In the genomic region with DNA sequence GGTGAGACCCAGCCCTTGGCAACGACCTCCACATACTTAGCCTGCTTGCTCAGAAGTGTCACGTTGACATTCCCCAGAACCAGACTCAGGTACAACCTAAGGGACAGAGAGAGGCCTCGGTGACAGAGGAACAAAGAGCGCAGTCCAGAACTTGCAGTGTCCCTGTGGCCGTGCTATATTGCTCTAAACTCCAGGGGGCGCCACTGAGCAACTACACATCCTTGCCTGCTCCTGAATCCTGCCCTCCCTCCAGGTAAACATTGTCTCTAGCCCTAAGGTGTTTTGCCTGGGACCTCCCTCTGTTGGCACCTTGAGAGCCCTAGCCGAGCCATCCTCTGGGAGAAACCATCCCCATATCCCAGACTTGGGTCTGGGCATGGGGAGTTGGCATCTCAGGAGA, we compare ENCODE assay signal across 14 mouse cellular contexts. TPM values are rescaled to one million over a fixed set of nuclear protein-coding genes. Genes with fewer than 3 reads are reported as not detected.
DNase-seq lines count a peak whose midpoint lies in the region; TF ChIP-seq lines count a peak whose summit lies in the region.
"Had no signal": no experiment of that assay in that cellular context is flagged by ENCODE, and none has a peak within 500 bp of the region (broad histone marks: within the 10 kb centered on the region; RNA-seq: fewer than 3 reads in every experiment).

No protein-coding gene starts in this region.

- TF ChIP-seq CTCF in lung, adult 2 months (IDR thresholded peaks at IDR 0.05; ENCODE audit: insufficient read depth, low read length) = peak; percentile 61
- peak; percentile 59; the same call in 1 of the 2 replicates for TF ChIP-seq CTCF in bone marrow, adult 2 months (IDR thresholded peaks at IDR 0.05; ENCODE audit: control insufficient read depth, insufficient read depth, low read length)
- TF ChIP-seq CTCF in olfactory bulb, adult 2 months (IDR thresholded peaks at IDR 0.05; ENCODE audit: insufficient read depth, low read depth, low read length) = peak; percentile 46; the same call in 1 of the 2 replicates

- TF ChIP-seq POLR2A in lung, adult 2 months (IDR thresholded peaks at IDR 0.05; ENCODE audit: borderline replicate concordance, extremely low read depth, low read depth, low read length) = no peak
- TF ChIP-seq POLR2A in bone marrow, adult 2 months (IDR thresholded peaks at IDR 0.05; ENCODE audit: borderline replicate concordance, control insufficient read depth, low read depth, low read length) = no peak
- no peak for TF ChIP-seq POLR2A in olfactory bulb, adult 2 months (IDR thresholded peaks at IDR 0.05; ENCODE audit: insufficient read depth, low read depth, low read length)

- DNase-seq in embryo, embryonic 10.5 days (ENCODE audit: low spot score) = peak; percentile 18
- DNase-seq in embryo, embryonic 11 days = no peak
- DNase-seq in lung, adult 2 months = no peak
- DNase-seq in lung, postnatal 14 days = no peak
- no peak for DNase-seq in left cerebral cortex, postnatal 25 days (ENCODE audit: low spot score in 2 of 2)
- DNase-seq in ovary, postnatal 14 days (ENCODE audit: low spot score) = no peak
- DNase-seq: adrenal gland, adult 2 months had no signal

- no peak overlapping the region for H3K27ac ChIP-seq in bone marrow, adult 2 months (ENCODE audit: control insufficient read depth, insufficient read depth, low read depth, low read length, poor library complexity)
- H3K27ac ChIP-seq in olfactory bulb, adult 2 months (ENCODE audit: insufficient read depth, low read depth, low read length) = no peak overlapping the region
- H3K27ac ChIP-seq: embryonic facial prominence, embryonic 10.5 days; heart, embryonic 13.5 days; intestine, embryonic 15.5 days; macrophage had no signal

- no peaks in the 10 kb centered on the region for H3K4me1 ChIP-seq in lung, adult 2 months (ENCODE audit: control insufficient read depth, insufficient read depth, low read length)
- no peaks in the 10 kb centered on the region for H3K4me1 ChIP-seq in bone marrow, adult 2 months (ENCODE audit: control insufficient read depth, insufficient read depth, low read length)
- no peaks in the 10 kb centered on the region for H3K4me1 ChIP-seq in olfactory bulb, adult 2 months (ENCODE audit: control insufficient read depth, insufficient read depth, low read length)
- H3K4me1 ChIP-seq: intestine, embryonic 15.5 days had no signal

- intact Hi-C loops in left cerebral cortex, postnatal 25 days (cut with DNase I) = no loop called here

- 82% methylated on average over 7 of the region's 7 CpGs for WGBS in lung, adult 2 months
- 83% methylated on average over 7 of the region's 7 CpGs for WGBS in bone marrow, adult 2 months
- WGBS in olfactory bulb, adult 2 months = 83% methylated on average over 7 of the region's 7 CpGs

- no peak overlapping the region for H3K4me3 ChIP-seq in lung, adult 2 months (replicated peaks; ENCODE audit: extremely low read depth, low read depth, low read length)
- H3K4me3 ChIP-seq in bone marrow, adult 2 months (replicated peaks; ENCODE audit: control insufficient read depth, low read depth, low read length) = no peak overlapping the region
- H3K4me3 ChIP-seq in olfactory bulb, adult 2 months (ENCODE audit: insufficient read depth, low read depth, low read length) = no peak overlapping the region
- H3K4me3 ChIP-seq: embryonic facial prominence, embryonic 10.5 days; heart, embryonic 13.5 days; intestine, embryonic 15.5 days had no signal

RNA-seq across cellular contexts. Expression of a gene that starts 7.1 kb away (rescaled TPM):
- 24.6 and 31.0 TPM in 2 replicates for polyA plus RNA-seq in lung, adult 2 months (2012; rRNA removed)
- polyA plus RNA-seq in bone marrow, adult 2 months (2011; ENCODE audit: insufficient read depth, insufficient read length, low replicate concordance, missing spikeins) = 19.0 and 74.1 TPM in 2 replicates
- polyA plus RNA-seq in olfactory bulb, adult 2 months (2012; ENCODE audit: insufficient read depth, insufficient read length, low replicate concordance, missing spikeins) = not detected in 2 replicates
- total RNA-seq in left cerebral cortex, postnatal 25 days (2021) = 10 to 100 TPM; 13.5 to 18.7 TPM

RNA-seq across cellular contexts. Expression of a gene that starts 41.0 kb away (rescaled TPM):
- polyA plus RNA-seq in lung, adult 2 months (2012; rRNA removed) = 1.1 and 1.4 TPM in 2 replicates
- polyA plus RNA-seq in bone marrow, adult 2 months (2011; ENCODE audit: insufficient read depth, insufficient read length, low replicate concordance, missing spikeins) = 1.8 and 2.3 TPM in 2 replicates
- not detected in 2 replicates for polyA plus RNA-seq in olfactory bulb, adult 2 months (2012; ENCODE audit: insufficient read depth, insufficient read length, low replicate concordance, missing spikeins)
- not detected for total RNA-seq in left cerebral cortex, postnatal 25 days (2021)
- total RNA-seq: left cerebral cortex, postnatal 14 days had no signal
- polyA plus RNA-seq: heart, embryonic 13.5 days; macrophage had no signal

RNA-seq across cellular contexts. Expression of a gene that starts 41.1 kb away (rescaled TPM):
- polyA plus RNA-seq in lung, adult 2 months (2012; rRNA removed) = 257 and 344 TPM in 2 replicates
- polyA plus RNA-seq in bone marrow, adult 2 months (2011; ENCODE audit: insufficient read depth, insufficient read length, low replicate concordance, missing spikeins) = 109 and 132 TPM in 2 replicates
- polyA plus RNA-seq in olfactory bulb, adult 2 months (2012; ENCODE audit: insufficient read depth, insufficient read length, low replicate concordance, missing spikeins) = 359 and 724 TPM in 2 replicates
- total RNA-seq in left cerebral cortex, postnatal 25 days (2021) = 100 to 1,000 TPM; 389 to 397 TPM

Comparison
In these comparisons a context has a peak if more than half of its experiments do, and no peak if none do; other contexts are left out.
1. RNA of a gene that starts 7.1 kb away (polyA plus RNA-seq): 19.0 to 74.1 TPM in bone marrow, adult 2 months and 24.6 to 31.0 TPM in lung, adult 2 months; not detected in olfactory bulb, adult 2 months; every median in the first group is over 10 times any median in the second.
2. Peak in every context shown above with its lines, with median percentiles within 50 percentile points of each other: CTCF ChIP-seq.